9 mouse cellular contexts compared by ENCODE assay signal in genomic region chr7:134864175-134864574, GRCm38 (mm10).
DNase-seq lines count a peak whose midpoint lies in the region; ATAC-seq and TF ChIP-seq lines count a peak whose summit lies in the region.
"Had no signal": no experiment of that assay in that cellular context is flagged by ENCODE, and none has a peak within 500 bp of the region (broad histone marks: within the 10 kb centered on the region; RNA-seq: fewer than 3 reads in every experiment).

No protein-coding gene starts in this region.

- H3K4me2 ChIP-seq in liver, embryonic 11.5 days: no peak overlapping the region
- no peak overlapping the region for H3K4me2 ChIP-seq in embryonic facial prominence, embryonic 14.5 days (ENCODE audit: low read depth, low read length)
- no peak overlapping the region for H3K4me2 ChIP-seq in lung, postnatal 0 days (replicated peaks; ENCODE audit: low read depth, low read length)
- H3K4me2 ChIP-seq: embryonic facial prominence, embryonic 12.5 days had no signal

- TF ChIP-seq EP300 in lung, postnatal 0 days (IDR thresholded peaks at IDR 0.05): no peak

- 74% methylated on average over 2 of the region's 2 CpGs for whole genome bisulfite sequencing in liver, embryonic 11.5 days
- 77% methylated on average over 2 of the region's 2 CpGs for WGBS in embryonic facial prominence, embryonic 14.5 days
- WGBS in lung, postnatal 0 days: 77% methylated on average over 2 of the region's 2 CpGs

- peak; percentile 31 to 41 for DNase-seq in adrenal gland, adult 18-20 months (ENCODE audit: low spot score in 2 of 2)
- DNase-seq in adrenal gland, adult 8-10 months: no peak
- DNase-seq in liver: peak; percentile 46
- no peak for DNase-seq in liver, embryonic 11.5 days (ENCODE audit: low spot score)
- DNase-seq in embryonic facial prominence, embryonic 14.5 days (ENCODE audit: low spot score): peak; percentile 79
- peak; percentile 62 for DNase-seq in lung, postnatal 0 days (ENCODE audit: low spot score)
- peak; percentile 15 to 23 for DNase-seq in urinary bladder, postnatal 36 days (ENCODE audit: low spot score in 2 of 2)
- DNase-seq in cerebellum, postnatal 36 days: no peak

- H3K4me3 ChIP-seq in liver, embryonic 11.5 days (ENCODE audit: low read depth, low read length): no peak overlapping the region
- H3K4me3 ChIP-seq in embryonic facial prominence, embryonic 14.5 days (ENCODE audit: low read depth, low read length): no peak overlapping the region
- H3K4me3 ChIP-seq in lung, postnatal 0 days (ENCODE audit: low read depth, low read length): no peak overlapping the region
- H3K4me3 ChIP-seq: embryonic facial prominence, embryonic 12.5 days had no signal

- no peak for TF ChIP-seq CTCF in lung, postnatal 0 days (IDR thresholded peaks at IDR 0.05)

- H3K36me3 ChIP-seq in liver, embryonic 11.5 days (ENCODE audit: control insufficient read depth, insufficient read depth, low read length): no peaks in the 10 kb centered on the region; the same call in 1 of the 2 replicates
- H3K36me3 ChIP-seq in embryonic facial prominence, embryonic 14.5 days (ENCODE audit: control insufficient read depth, insufficient read depth, low read length): peaks cover 15% of the 10 kb centered on the region; the same call in 1 of the 2 replicates
- H3K36me3 ChIP-seq in lung, postnatal 0 days (ENCODE audit: insufficient read depth, low read length): 0 out of 2 replicates have a peak, but pooled peaks cover 7% of the 10 kb centered on the region
- H3K36me3 ChIP-seq: embryonic facial prominence, embryonic 12.5 days had no signal

- ATAC-seq in liver, embryonic 11.5 days (replicated peaks; ENCODE audit: low FRiP score): no peak
- ATAC-seq in embryonic facial prominence, embryonic 14.5 days (ENCODE audit: low read depth): no peak
- no peak for ATAC-seq in lung, postnatal 0 days

- H3K27me3 ChIP-seq in liver, embryonic 11.5 days (replicated peaks; ENCODE audit: control insufficient read depth, insufficient read depth, low read length): no peaks in the 10 kb centered on the region
- no peaks in the 10 kb centered on the region for H3K27me3 ChIP-seq in embryonic facial prominence, embryonic 14.5 days (replicated peaks; ENCODE audit: control insufficient read depth, insufficient read depth, low read length)
- H3K27me3 ChIP-seq in lung, postnatal 0 days (replicated peaks; ENCODE audit: insufficient read depth, low read length): no peaks in the 10 kb centered on the region
- H3K27me3 ChIP-seq: embryonic facial prominence, embryonic 12.5 days had no signal

- H3K4me1 ChIP-seq in liver, embryonic 11.5 days (replicated peaks; ENCODE audit: control insufficient read depth, insufficient read depth, low read length): no peaks in the 10 kb centered on the region
- H3K4me1 ChIP-seq in embryonic facial prominence, embryonic 14.5 days (ENCODE audit: control insufficient read depth, insufficient read depth, low read length): no peaks in the 10 kb centered on the region
- H3K4me1 ChIP-seq in lung, postnatal 0 days (ENCODE audit: insufficient read depth, low read depth, low read length): no peaks in the 10 kb centered on the region
- H3K4me1 ChIP-seq: embryonic facial prominence, embryonic 12.5 days had no signal

- H3K9me3 ChIP-seq in liver, embryonic 11.5 days (ENCODE audit: control insufficient read depth, low read length): no peaks in the 10 kb centered on the region
- H3K9me3 ChIP-seq in embryonic facial prominence, embryonic 14.5 days (ENCODE audit: control insufficient read depth, low read length): no peaks in the 10 kb centered on the region
- no peaks in the 10 kb centered on the region for H3K9me3 ChIP-seq in lung, postnatal 0 days (ENCODE audit: low read length)
- H3K9me3 ChIP-seq: embryonic facial prominence, embryonic 12.5 days had no signal

- no peak overlapping the region for H3K27ac ChIP-seq in liver, embryonic 11.5 days (ENCODE audit: low read depth, low read length)
- H3K27ac ChIP-seq in embryonic facial prominence, embryonic 14.5 days (replicated peaks; ENCODE audit: low read depth, low read length): no peak overlapping the region
- H3K27ac ChIP-seq in lung, postnatal 0 days (ENCODE audit: low read length): no peak overlapping the region
- H3K27ac ChIP-seq: embryonic facial prominence, embryonic 12.5 days had no signal

- no peak overlapping the region for H3K9ac ChIP-seq in liver, embryonic 11.5 days (ENCODE audit: low read depth, low read length)
- no peak overlapping the region for H3K9ac ChIP-seq in embryonic facial prominence, embryonic 14.5 days (ENCODE audit: low read depth, low read length)
- H3K9ac ChIP-seq in lung, postnatal 0 days (replicated peaks; ENCODE audit: low read depth): no peak overlapping the region
- H3K9ac ChIP-seq: embryonic facial prominence, embryonic 12.5 days had no signal

Comparison
In these comparisons a context has a peak if more than half of its experiments do, and no peak if none do; other contexts are left out.
1. DNase-seq: peak in adrenal gland, adult 18-20 months (2 of 2), liver (single experiment), embryonic facial prominence, embryonic 14.5 days (single experiment), lung, postnatal 0 days (single experiment) and urinary bladder, postnatal 36 days (2 of 2); none in adrenal gland, adult 8-10 months (single experiment), liver, embryonic 11.5 days (single experiment) and cerebellum, postnatal 36 days (0 of 2).